Mouse (Mus musculus) hindbrain, embryonic 13.5 days (tissue): Measurements from ENCODE around the gene Fbrsl1. TPM values are rescaled to one million over a fixed set of nuclear protein-coding genes. Genes with fewer than 3 reads are reported as not detected.
A peak's percentile ranks its signal among the peaks of the same experiment; 100 is the strongest.

Experiments
- ATAC-seq: fragments of 200-750 bp; cut with Nextera tagmentation; 2 replicates; pipeline ENCODE4 v1.8.0; 2017; ENCODE audit warnings: moderate TSS enrichment; ENCODE audit not compliant: low FRiP score
- H3K27ac ChIP-seq: fragments of 300-500 bp; sonication (generic); 2 replicates; pipeline ENCODE4 v1.5.1; 2015; ENCODE audit warnings: inconsistent platforms, mild to moderate bottlenecking, moderate library complexity
- H3K27me3 ChIP-seq: fragments of 300-500 bp; sonication (generic); 2 replicates; pipeline ENCODE4 v1.6.1; 2015; ENCODE audit warnings: mild to moderate bottlenecking, inconsistent platforms
- H3K36me3 ChIP-seq: fragments of 300-500 bp; sonication (generic); 2 replicates; pipeline ENCODE4 v1.6.1; 2015; ENCODE audit warnings: mild to moderate bottlenecking, inconsistent platforms
- H3K4me1 ChIP-seq: fragments of 300-500 bp; sonication (generic); replicated peaks from 2 replicates; pipeline ENCODE4 v1.6.1; 2015; ENCODE audit warnings: inconsistent platforms
- H3K4me2 ChIP-seq: fragments of 300-500 bp; sonication (generic); 2 replicates; pipeline ENCODE4 v1.6.1; 2015; ENCODE audit warnings: inconsistent platforms, mild to moderate bottlenecking, moderate library complexity
- H3K4me3 ChIP-seq: fragments of 300-500 bp; sonication (generic); 2 replicates; pipeline ENCODE4 v1.5.1; 2015; ENCODE audit warnings: mild to moderate bottlenecking, inconsistent platforms
- H3K9ac ChIP-seq: fragments of 300-500 bp; sonication (generic); 2 replicates; pipeline ENCODE4 v1.6.1; 2015; ENCODE audit warnings: mild to moderate bottlenecking, inconsistent platforms
- H3K9me3 ChIP-seq: fragments of 300-500 bp; sonication (generic); 2 replicates; pipeline ENCODE4 v1.6.1; 2016; ENCODE audit warnings: inconsistent platforms
- WGBS: fragments of 180-500 bp; shearing (Covaris S2); methylation state at CpG from one replicate; pipeline ENCODE4 v1.1.7; 2015; 5-methylcytosine and 5-hydroxymethylcytosine counted together
- polyA plus RNA-seq: library from polyadenylated mRNA; unstranded; fragments of >200 nt; fragmentation: Nextera tagmentation; extraction: Ambion mirVana; gene quantifications from 2 replicates; pipeline ENCODE4 v1.2.1, GENCODE M21; 2015

Gene Fbrsl1
- polyA plus RNA-seq, 1 experiment from 2014 or later = 20.7 TPM

GRCm38 (mm10) chr5:110421393-110421792 is 26.9 kb downstream of the Fbrsl1 start:
- no peaks in the 10 kb centered on the region for H3K9me3 ChIP-seq
- peaks cover 10% of the 10 kb centered on the region; the same call in 1 of the 2 replicates for H3K27me3 ChIP-seq
- no peak overlapping the region for H3K4me3 ChIP-seq
- no peak overlapping the region for H3K27ac ChIP-seq
- H3K36me3 ChIP-seq = 0 out of 2 replicates have a peak, but pooled peaks cover 3% of the 10 kb centered on the region
- WGBS = 95% methylated on average over 6 of the region's 6 CpGs
- no peak for ATAC-seq
- no peak overlapping the region for H3K9ac ChIP-seq
- peaks cover 22% of the 10 kb centered on the region for H3K4me1 ChIP-seq
- no peak overlapping the region for H3K4me2 ChIP-seq

- Histone ChIP-seq H3K4me2 (no peak overlapping the region), H3K36me3 (0 out of 2 replicates have a peak, but pooled peaks cover 3% of the 10 kb centered on the region), H3K9me3 (no peaks in the 10 kb centered on the region), H3K9ac (no peak overlapping the region), H3K27ac (no peak overlapping the region), H3K4me3 (no peak overlapping the region), H3K4me1 (peaks cover 26% of the 10 kb centered on the region), H3K27me3 (peaks cover 10% of the 10 kb centered on the region; the same call in 1 of the 2 replicates)
- WGBS = 80% methylated on average over 1 of the region's 1 CpGs
- ATAC-seq = no peak
Measured at GRCm38 (mm10) chr5:110420950-110421349, 27.4 kb downstream of the Fbrsl1 start.

GRCm38 (mm10) chr5:110420201-110420600 is 28.1 kb downstream of the Fbrsl1 start:
- WGBS = 97% methylated on average over 4 of the region's 4 CpGs
- H3K36me3 ChIP-seq = 0 out of 2 replicates have a peak, but pooled peaks cover 3% of the 10 kb centered on the region
- no peak overlapping the region for H3K4me2 ChIP-seq

GRCm38 (mm10) chr5:110418523-110418911 is 29.8 kb downstream of the Fbrsl1 start:
- WGBS = 100% methylated on average over 1 of the region's 1 CpGs
- H3K4me3 ChIP-seq = no peak overlapping the region
- H3K27ac ChIP-seq = no peak overlapping the region
- no peaks in the 10 kb centered on the region for H3K9me3 ChIP-seq
- no peak for ATAC-seq
- H3K4me2 ChIP-seq = no peak overlapping the region
- peaks cover 20% of the 10 kb centered on the region for H3K27me3 ChIP-seq
- no peak overlapping the region for H3K9ac ChIP-seq
- peaks cover 45% of the 10 kb centered on the region for H3K4me1 ChIP-seq
- peaks cover 5% of the 10 kb centered on the region; the same call in 1 of the 2 replicates for H3K36me3 ChIP-seq

More at GRCm38 (mm10) chr5:110420201-110420600, 28.1 kb downstream of the Fbrsl1 start:
- H3K9ac ChIP-seq = no peak overlapping the region
- peaks cover 10% of the 10 kb centered on the region; the same call in 1 of the 2 replicates for H3K27me3 ChIP-seq
- no peak overlapping the region for H3K4me3 ChIP-seq
- H3K9me3 ChIP-seq = no peaks in the 10 kb centered on the region
- H3K4me1 ChIP-seq = peaks cover 34% of the 10 kb centered on the region
- H3K27ac ChIP-seq = no peak overlapping the region
- no peak for ATAC-seq

- H3K27ac ChIP-seq = peak overlapping the region; percentile 90
- 55% methylated on average over 14 of the region's 14 CpGs for WGBS
- H3K27me3 ChIP-seq = peaks cover 20% of the 10 kb centered on the region
- no peak for ATAC-seq
- no peaks in the 10 kb centered on the region for H3K9me3 ChIP-seq
- no peak overlapping the region for H3K4me2 ChIP-seq
- H3K9ac ChIP-seq = peak overlapping the region; percentile 13; the same call in 1 of the 2 replicates
- no peak overlapping the region for H3K4me3 ChIP-seq
- peaks cover 49% of the 10 kb centered on the region for H3K4me1 ChIP-seq
- peaks cover 5% of the 10 kb centered on the region; the same call in 1 of the 2 replicates for H3K36me3 ChIP-seq
Measured at GRCm38 (mm10) chr5:110417756-110418522, 30.4 kb downstream of the Fbrsl1 start.

- Histone ChIP-seq H3K9me3 (no peaks in the 10 kb centered on the region), H3K4me1 (peaks cover 49% of the 10 kb centered on the region), H3K4me2 (peak overlapping the region; percentile 10; the same call in 1 of the 2 replicates), H3K27me3 (peaks cover 24% of the 10 kb centered on the region), H3K27ac (peak overlapping the region; percentile 90), H3K4me3 (no peak overlapping the region), H3K36me3 (peaks cover 2% of the 10 kb centered on the region; the same call in 1 of the 2 replicates), H3K9ac (peak overlapping the region; percentile 13; the same call in 1 of the 2 replicates)
- WGBS = 11% methylated on average over 7 of the region's 7 CpGs
- peak; percentile 86 for ATAC-seq
Measured at GRCm38 (mm10) chr5:110416825-110417401, 31.4 kb downstream of the Fbrsl1 start.

GRCm38 (mm10) chr5:110415806-110416700 is 32.2 kb downstream of the Fbrsl1 start:
- Histone ChIP-seq H3K9me3 (no peaks in the 10 kb centered on the region), H3K4me1 (peaks cover 49% of the 10 kb centered on the region), H3K9ac (peak overlapping the region; percentile 46), H3K4me3 (no peak overlapping the region), H3K4me2 (0 out of 2 replicates have a peak overlapping the region, but pooled peaks have one; percentile 10), H3K27ac (peak overlapping the region; percentile 90), H3K36me3 (peaks cover 7% of the 10 kb centered on the region; the same call in 1 of the 2 replicates), H3K27me3 (peaks cover 24% of the 10 kb centered on the region)
- 39% methylated on average over 11 of the region's 13 CpGs for WGBS
- peak; percentile 34 for ATAC-seq

GRCm38 (mm10) chr5:110415022-110415421 is 33.3 kb downstream of the Fbrsl1 start:
- peaks cover 13% of the 10 kb centered on the region; the same call in 1 of the 2 replicates for H3K36me3 ChIP-seq
- H3K4me1 ChIP-seq = peaks cover 49% of the 10 kb centered on the region
- H3K9ac ChIP-seq = 0 out of 2 replicates have a peak overlapping the region, but pooled peaks have one; percentile 46
- peaks cover 23% of the 10 kb centered on the region for H3K27me3 ChIP-seq
- H3K4me3 ChIP-seq = no peak overlapping the region
- no peaks in the 10 kb centered on the region for H3K9me3 ChIP-seq
- no peak for ATAC-seq
- WGBS = 62% methylated on average over 5 of the region's 5 CpGs
- no peak overlapping the region for H3K4me2 ChIP-seq
- peak overlapping the region; percentile 90 for H3K27ac ChIP-seq

- H3K27ac ChIP-seq = no peak overlapping the region
- H3K36me3 ChIP-seq = peaks cover 13% of the 10 kb centered on the region; the same call in 1 of the 2 replicates
- no peak for ATAC-seq
- WGBS = 83% methylated on average over 14 of the region's 14 CpGs
- no peak overlapping the region for H3K4me2 ChIP-seq
- H3K9ac ChIP-seq = no peak overlapping the region
- H3K4me3 ChIP-seq = no peak overlapping the region
- H3K4me1 ChIP-seq = peaks cover 46% of the 10 kb centered on the region
- no peaks in the 10 kb centered on the region for H3K9me3 ChIP-seq
- peaks cover 15% of the 10 kb centered on the region for H3K27me3 ChIP-seq
Measured at GRCm38 (mm10) chr5:110413018-110413417, 35.3 kb downstream of the Fbrsl1 start.

- Histone ChIP-seq H3K27ac (no peak overlapping the region), H3K9me3 (no peaks in the 10 kb centered on the region), H3K4me1 (peaks cover 36% of the 10 kb centered on the region), H3K4me2 (no peak overlapping the region), H3K4me3 (no peak overlapping the region), H3K36me3 (peaks cover 13% of the 10 kb centered on the region; the same call in 1 of the 2 replicates), H3K9ac (no peak overlapping the region), H3K27me3 (peaks cover 13% of the 10 kb centered on the region)
- WGBS = 70% methylated on average over 5 of the region's 5 CpGs
- ATAC-seq = no peak
Measured at GRCm38 (mm10) chr5:110410386-110410785, 37.9 kb downstream of the Fbrsl1 start.

- no peak overlapping the region for H3K4me3 ChIP-seq
- H3K9me3 ChIP-seq = no peaks in the 10 kb centered on the region
- peaks cover 31% of the 10 kb centered on the region for H3K4me1 ChIP-seq
- no peak overlapping the region for H3K4me2 ChIP-seq
- peaks cover 6% of the 10 kb centered on the region for H3K27me3 ChIP-seq
- 81% methylated on average over 2 of the region's 2 CpGs for WGBS
- H3K36me3 ChIP-seq = peaks cover 10% of the 10 kb centered on the region; the same call in 1 of the 2 replicates
- H3K9ac ChIP-seq = no peak overlapping the region
- ATAC-seq = no peak
- H3K27ac ChIP-seq = no peak overlapping the region; the same call in 1 of the 2 replicates
Measured at GRCm38 (mm10) chr5:110408967-110409366, 39.3 kb downstream of the Fbrsl1 start.
